ENCODE assay signal across 18 mouse cellular contexts in the genomic region with DNA sequence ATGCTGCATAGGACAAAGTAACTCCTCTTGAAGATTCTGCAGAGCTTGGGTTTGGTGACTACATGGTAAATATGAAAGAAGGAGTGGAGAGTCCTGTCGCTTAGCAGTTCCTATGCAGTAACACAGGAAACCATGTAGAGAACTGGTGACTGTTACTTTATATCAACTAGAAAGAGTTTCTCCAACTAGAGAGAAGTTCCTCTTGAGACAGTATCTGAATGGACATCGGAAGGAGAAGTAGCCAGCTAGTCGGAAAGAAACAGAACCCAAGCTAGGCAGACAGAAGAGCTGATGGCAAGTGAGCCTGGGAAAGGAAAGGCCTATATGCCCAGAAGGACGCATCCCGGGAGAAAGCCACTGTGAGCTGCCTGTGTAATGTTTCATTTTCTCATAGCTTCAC.
"Had no signal": no experiment of that assay in that cellular context is flagged by ENCODE, and none has a peak within 500 bp of the region (broad histone marks: within the 10 kb centered on the region; RNA-seq: fewer than 3 reads in every experiment).

No protein-coding gene starts in this region.

- H3K27me3 ChIP-seq: midbrain, embryonic 12.5 days; neural tube, embryonic 13.5 days; neural tube, embryonic 15.5 days; stomach, embryonic 15.5 days had no signal

- H3K4me3 ChIP-seq: midbrain, embryonic 10.5 days; midbrain, embryonic 12.5 days; myocyte; neural tube, embryonic 13.5 days; neural tube, embryonic 15.5 days; stomach, embryonic 15.5 days had no signal

- DNase-seq: lung, adult 18-20 months; lung, embryonic 14.5 days; lung, postnatal 10 days; lung, postnatal 4 days; midbrain, embryonic 14.5 days; retina, postnatal 1 day; right cerebral cortex, adult 18-20 months; right cerebral cortex, postnatal 25 days; thymus, adult 2 months; thymus, postnatal 25 days had no signal

- H3K27ac ChIP-seq: midbrain, embryonic 10.5 days; midbrain, embryonic 12.5 days; neural tube, embryonic 13.5 days; neural tube, embryonic 15.5 days; stomach, embryonic 15.5 days; stomach, postnatal 0 days had no signal

- ATAC-seq: midbrain, embryonic 16.5 days had no signal

- H3K9ac ChIP-seq: lung, embryonic 14.5 days; midbrain, embryonic 12.5 days; neural tube, embryonic 13.5 days; neural tube, embryonic 15.5 days; stomach, embryonic 15.5 days had no signal
